Mouse (Mus musculus) testis, adult 2 months (tissue): ENCODE data around the gene Bsg.

Experiments
- CTCF ChIP-seq: fragments of 200-500 bp; IDR thresholded peaks from 2 replicates; pipeline ENCODE4 v1.5.1; 2012; ENCODE audit warnings: low read depth, mild to moderate bottlenecking, inconsistent platforms, low read length, moderate library complexity; ENCODE audit not compliant: control insufficient read depth, insufficient read depth, insufficient replicate concordance
- POLR2A ChIP-seq: fragments of 200-500 bp; IDR thresholded peaks from 2 replicates; pipeline ENCODE4 v1.6.1; 2012; ENCODE audit warnings: low read depth, mild to moderate bottlenecking, inconsistent platforms, low read length, moderate library complexity; ENCODE audit not compliant: control insufficient read depth

GRCm38 (mm10) chr10:79723692-79724091, 19.4 kb downstream of the Bsg start:
- TF ChIP-seq CTCF: no peak
- TF ChIP-seq POLR2A: no peak
